Mouse (Mus musculus): ENCODE data around the gene Ppp1r13l. TPM values are rescaled to one million over a fixed set of nuclear protein-coding genes. Genes with fewer than 3 reads are reported as not detected.

The Ppp1r13l gene
- polyA plus RNA-seq (2016; fragmentation: Nextera tagmentation; extraction: Ambion mirVana): 4.9 and 6.0 TPM in 2 replicates

- Histone ChIP-seq H3K9me3 (replicated peaks) (no peaks in the 10 kb centered on the region), H3K4me3 (peak within 1 kb of the TSS; percentile 87), H3K27me3 (ENCODE audit: low read depth, poor library complexity, severe bottlenecking) (peaks cover 21% of the 10 kb centered on the region; the same call in 1 of the 2 replicates), H3K27ac (replicated peaks) (peak within 1 kb of the TSS; percentile 93), H3K4me1 (peaks cover 62% of the 10 kb centered on the region), H3K36me3 (peaks cover 35% of the 10 kb centered on the region)
- under 1% methylated on average over 31 of the region's 31 CpGs for WGBS
- peak; percentile 87 for DNase-seq (ENCODE audit: low spot score)
Observed at GRCm38 (mm10) chr7:19359299-19359891, at the start of gene Ppp1r13l, which contains the start of gene Cd3eap. Gene Ppp1r13l (plus strand): TSS chr7:19359749. Gene Cd3eap (minus strand): TSS chr7:19359483.

GRCm38 (mm10) chr7:19309884-19310641 lies 49.5 kb upstream of the Ppp1r13l start, which contains the start of gene Fosb:
Gene Fosb (minus strand): TSS chr7:19310051.
- DNase-seq (ENCODE audit: low spot score): peak; percentile 95
- H3K36me3 ChIP-seq: no peaks in the 10 kb centered on the region
- H3K4me1 ChIP-seq: peaks cover 35% of the 10 kb centered on the region
- H3K27ac ChIP-seq (replicated peaks): peak within 1 kb of the TSS; percentile 47
- no peaks in the 10 kb centered on the region for H3K9me3 ChIP-seq (replicated peaks)
- under 1% methylated on average over 49 of the region's 49 CpGs for WGBS
- H3K27me3 ChIP-seq (ENCODE audit: low read depth, poor library complexity, severe bottlenecking): peaks cover 67% of the 10 kb centered on the region
- H3K4me3 ChIP-seq: peak within 1 kb of the TSS; percentile 80

GRCm38 (mm10) chr7:19311991-19312390 lies 47.6 kb upstream of the Ppp1r13l start:
- H3K27me3 ChIP-seq (ENCODE audit: low read depth, poor library complexity, severe bottlenecking): peaks cover 62% of the 10 kb centered on the region
- H3K4me3 ChIP-seq: no peak overlapping the region
- H3K9me3 ChIP-seq (replicated peaks): no peaks in the 10 kb centered on the region
- peaks cover 42% of the 10 kb centered on the region for H3K4me1 ChIP-seq
- DNase-seq (ENCODE audit: low spot score): no peak
- H3K27ac ChIP-seq (replicated peaks): no peak overlapping the region
- 32% methylated on average over 4 of the region's 4 CpGs for WGBS
- no peaks in the 10 kb centered on the region for H3K36me3 ChIP-seq

- H3K9me3 ChIP-seq (replicated peaks): no peaks in the 10 kb centered on the region
- no peak for DNase-seq (ENCODE audit: low spot score)
Observed at GRCm38 (mm10) chr7:19314033-19314432, 45.5 kb upstream of the Ppp1r13l start.

GRCm38 (mm10) chr7:19316451-19317161 lies 42.9 kb upstream of the Ppp1r13l start:
- DNase-seq (ENCODE audit: low spot score): peak; percentile 28
- Histone ChIP-seq H3K36me3 (no peaks in the 10 kb centered on the region), H3K9me3 (replicated peaks) (no peaks in the 10 kb centered on the region), H3K4me3 (peak overlapping the region; percentile 11; the same call in 1 of the 2 replicates), H3K27ac (replicated peaks) (peak overlapping the region; percentile 80), H3K4me1 (peaks cover 37% of the 10 kb centered on the region), H3K27me3 (ENCODE audit: low read depth, poor library complexity, severe bottlenecking) (peaks cover 70% of the 10 kb centered on the region)
- WGBS: 48% methylated on average over 14 of the region's 14 CpGs

More at GRCm38 (mm10) chr7:19314033-19314432, 45.5 kb upstream of the Ppp1r13l start:
- no peaks in the 10 kb centered on the region for H3K36me3 ChIP-seq
- H3K27me3 ChIP-seq (ENCODE audit: low read depth, poor library complexity, severe bottlenecking): peaks cover 71% of the 10 kb centered on the region
- H3K4me3 ChIP-seq: no peak overlapping the region
- peaks cover 27% of the 10 kb centered on the region for H3K4me1 ChIP-seq
- WGBS: 62% methylated on average over 5 of the region's 5 CpGs
- H3K27ac ChIP-seq (replicated peaks): no peak overlapping the region

GRCm38 (mm10) chr7:19318201-19318600 lies 41.3 kb upstream of the Ppp1r13l start:
- Histone ChIP-seq H3K4me3 (no peak overlapping the region), H3K36me3 (no peaks in the 10 kb centered on the region), H3K27ac (replicated peaks) (no peak overlapping the region), H3K27me3 (ENCODE audit: low read depth, poor library complexity, severe bottlenecking) (peaks cover 60% of the 10 kb centered on the region), H3K4me1 (peaks cover 41% of the 10 kb centered on the region), H3K9me3 (replicated peaks) (no peaks in the 10 kb centered on the region)
- WGBS: 74% methylated on average over 2 of the region's 2 CpGs
- no peak for DNase-seq (ENCODE audit: low spot score)

GRCm38 (mm10) chr7:19318676-19319075 lies 40.9 kb upstream of the Ppp1r13l start:
- Histone ChIP-seq H3K27ac (replicated peaks) (no peak overlapping the region), H3K27me3 (ENCODE audit: low read depth, poor library complexity, severe bottlenecking) (peaks cover 55% of the 10 kb centered on the region), H3K4me3 (no peak overlapping the region), H3K4me1 (peaks cover 41% of the 10 kb centered on the region), H3K9me3 (replicated peaks) (no peaks in the 10 kb centered on the region), H3K36me3 (no peaks in the 10 kb centered on the region)
- WGBS: 77% methylated on average over 7 of the region's 7 CpGs
- DNase-seq (ENCODE audit: low spot score): no peak

GRCm38 (mm10) chr7:19319458-19319857 lies 40.1 kb upstream of the Ppp1r13l start:
- peak overlapping the region; percentile 78 for H3K27ac ChIP-seq (replicated peaks)
- no peaks in the 10 kb centered on the region for H3K36me3 ChIP-seq
- peaks cover 41% of the 10 kb centered on the region for H3K4me1 ChIP-seq
- peak overlapping the region; percentile 61 for H3K4me3 ChIP-seq
- peaks cover 48% of the 10 kb centered on the region for H3K27me3 ChIP-seq (ENCODE audit: low read depth, poor library complexity, severe bottlenecking)
- H3K9me3 ChIP-seq (replicated peaks): no peaks in the 10 kb centered on the region
- peak; percentile 34 for DNase-seq (ENCODE audit: low spot score)
- WGBS: 13% methylated on average over 9 of the region's 9 CpGs

GRCm38 (mm10) chr7:19319906-19320305 lies 39.6 kb upstream of the Ppp1r13l start:
- Histone ChIP-seq H3K36me3 (no peaks in the 10 kb centered on the region), H3K4me3 (peak overlapping the region; percentile 61), H3K9me3 (replicated peaks) (no peaks in the 10 kb centered on the region), H3K27me3 (ENCODE audit: low read depth, poor library complexity, severe bottlenecking) (peaks cover 43% of the 10 kb centered on the region), H3K27ac (replicated peaks) (peak overlapping the region; percentile 78), H3K4me1 (peaks cover 41% of the 10 kb centered on the region)
- WGBS: 0% methylated on average over 41 of the region's 41 CpGs
- peak; percentile 98 for DNase-seq (ENCODE audit: low spot score)

- 46% methylated on average over 7 of the region's 7 CpGs for WGBS
- no peak for DNase-seq (ENCODE audit: low spot score)
- Histone ChIP-seq H3K36me3 (no peaks in the 10 kb centered on the region), H3K27me3 (ENCODE audit: low read depth, poor library complexity, severe bottlenecking) (peaks cover 36% of the 10 kb centered on the region), H3K9me3 (replicated peaks) (no peaks in the 10 kb centered on the region), H3K4me1 (peaks cover 43% of the 10 kb centered on the region), H3K4me3 (peak overlapping the region; percentile 61), H3K27ac (replicated peaks) (peak overlapping the region; percentile 53; the same call in 1 of the 2 replicates)
Observed at GRCm38 (mm10) chr7:19320637-19321036, 38.9 kb upstream of the Ppp1r13l start.

GRCm38 (mm10) chr7:19321464-19321863 lies 38.1 kb upstream of the Ppp1r13l start:
- peaks cover 45% of the 10 kb centered on the region for H3K4me1 ChIP-seq
- H3K4me3 ChIP-seq: no peak overlapping the region
- 78% methylated on average over 5 of the region's 5 CpGs for WGBS
- no peaks in the 10 kb centered on the region for H3K9me3 ChIP-seq (replicated peaks)
- peaks cover 33% of the 10 kb centered on the region for H3K27me3 ChIP-seq (ENCODE audit: low read depth, poor library complexity, severe bottlenecking)
- no peak overlapping the region for H3K27ac ChIP-seq (replicated peaks)
- DNase-seq (ENCODE audit: low spot score): no peak
- H3K36me3 ChIP-seq: no peaks in the 10 kb centered on the region

- no peaks in the 10 kb centered on the region for H3K36me3 ChIP-seq
- H3K27ac ChIP-seq (replicated peaks): no peak overlapping the region
- peaks cover 23% of the 10 kb centered on the region for H3K27me3 ChIP-seq (ENCODE audit: low read depth, poor library complexity, severe bottlenecking)
- DNase-seq (ENCODE audit: low spot score): no peak
- 63% methylated on average over 9 of the region's 9 CpGs for WGBS
- H3K9me3 ChIP-seq (replicated peaks): no peaks in the 10 kb centered on the region
- no peak overlapping the region for H3K4me3 ChIP-seq
- peaks cover 49% of the 10 kb centered on the region for H3K4me1 ChIP-seq
Observed at GRCm38 (mm10) chr7:19322489-19322888, 37.1 kb upstream of the Ppp1r13l start.
